Mouse (Mus musculus): ENCODE data around the gene Ntm. TPM values are rescaled to one million over a fixed set of nuclear protein-coding genes. Genes with fewer than 3 reads are reported as not detected.
A peak's percentile ranks its signal among the peaks of the same experiment; 100 is the strongest.

The Ntm gene
- polyA plus RNA-seq, 1 experiment from 2014 or later, result 39.6 TPM

DNA sequence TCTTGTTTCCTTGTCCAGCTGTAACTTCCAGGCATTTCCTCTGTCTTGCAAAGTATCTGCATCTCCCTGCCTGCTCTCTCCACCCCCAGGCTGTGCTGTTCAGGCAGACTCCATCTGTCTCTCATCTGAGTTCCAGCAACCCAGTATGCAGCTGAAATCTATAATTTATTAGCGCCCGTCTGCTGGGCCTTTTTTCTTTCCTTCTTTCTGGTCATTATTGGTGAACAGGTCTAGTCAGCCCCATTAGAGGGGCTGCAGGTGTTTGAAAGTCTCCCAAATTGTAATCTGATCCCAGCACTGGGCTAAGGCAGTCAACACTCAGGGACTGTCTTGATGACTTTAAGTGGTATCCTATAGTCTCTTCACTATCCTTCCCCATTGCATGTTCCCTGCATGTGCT, 352.1 kb downstream of the Ntm start:
- H3K9me3 ChIP-seq, result peaks cover 5% of the 10 kb centered on the region; the same call in 1 of the 2 replicates
- H3K9ac ChIP-seq, result no peak overlapping the region
- WGBS, result 80% methylated on average over 2 of the region's 2 CpGs
- no peak overlapping the region for H3K27ac ChIP-seq (replicated peaks)
- peaks cover 11% of the 10 kb centered on the region; the same call in 1 of the 2 replicates for H3K4me1 ChIP-seq
- no peak overlapping the region for H3K4me3 ChIP-seq
- ATAC-seq (ENCODE audit: extremely low read depth, insufficient number of reproducible peaks, low FRiP score, low TSS enrichment), result no peak
- H3K36me3 ChIP-seq, result no peaks in the 10 kb centered on the region
- H3K4me2 ChIP-seq, result no peak overlapping the region
- no peaks in the 10 kb centered on the region for H3K27me3 ChIP-seq (replicated peaks)

DNA sequence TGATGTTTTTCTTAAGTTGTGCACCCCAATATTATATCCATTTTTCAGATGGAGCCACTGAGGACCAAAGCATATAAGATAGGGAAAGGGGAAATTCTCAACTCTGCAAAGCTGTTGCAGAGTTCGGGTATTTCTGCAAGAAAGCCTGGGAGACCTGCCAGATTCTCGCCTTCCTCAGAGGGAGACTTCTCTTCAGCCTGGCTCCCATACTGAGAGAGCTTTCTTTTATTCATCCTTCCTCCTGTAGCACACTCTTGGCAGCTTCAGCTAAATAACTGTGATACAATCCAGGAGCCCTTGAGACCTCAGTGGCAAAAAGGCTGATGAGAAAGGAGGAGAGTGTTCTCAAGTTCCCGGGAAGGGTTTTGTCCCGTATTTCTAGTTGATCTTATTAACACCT, 365.3 kb downstream of the Ntm start:
- 28% methylated on average over 4 of the region's 4 CpGs for WGBS
- Histone ChIP-seq H3K4me2 (no peak overlapping the region), H3K4me3 (no peak overlapping the region), H3K27ac (replicated peaks) (no peak overlapping the region), H3K36me3 (no peaks in the 10 kb centered on the region), H3K9me3 (no peaks in the 10 kb centered on the region), H3K4me1 (peaks cover 17% of the 10 kb centered on the region), H3K9ac (no peak overlapping the region), H3K27me3 (replicated peaks) (no peaks in the 10 kb centered on the region)
- no peak for ATAC-seq (ENCODE audit: extremely low read depth, insufficient number of reproducible peaks, low FRiP score, low TSS enrichment)

GRCm38 (mm10) chr9:29595321-29595720, 367.6 kb downstream of the Ntm start:
- peak overlapping the region; percentile 28 for H3K4me3 ChIP-seq
- WGBS, result 35% methylated on average over 9 of the region's 9 CpGs
- H3K4me2 ChIP-seq, result peak overlapping the region; percentile 53

GRCm38 (mm10) chr9:29594537-29595294, 368.2 kb downstream of the Ntm start:
- H3K27me3 ChIP-seq (replicated peaks), result no peaks in the 10 kb centered on the region
- H3K4me2 ChIP-seq, result peak overlapping the region; percentile 53
- ATAC-seq (ENCODE audit: extremely low read depth, insufficient number of reproducible peaks, low FRiP score, low TSS enrichment), result no peak
- peak overlapping the region; percentile 28 for H3K4me3 ChIP-seq
- 50% methylated on average over 21 of the region's 21 CpGs for WGBS
- H3K27ac ChIP-seq (replicated peaks), result no peak overlapping the region
- H3K9me3 ChIP-seq, result no peaks in the 10 kb centered on the region
- 0 out of 2 replicates have a peak overlapping the region, but pooled peaks have one; percentile 19 for H3K9ac ChIP-seq
- H3K36me3 ChIP-seq, result no peaks in the 10 kb centered on the region
- H3K4me1 ChIP-seq, result peaks cover 29% of the 10 kb centered on the region

More at GRCm38 (mm10) chr9:29595321-29595720, 367.6 kb downstream of the Ntm start:
- H3K9me3 ChIP-seq, result no peaks in the 10 kb centered on the region
- H3K4me1 ChIP-seq, result peaks cover 24% of the 10 kb centered on the region
- ATAC-seq (ENCODE audit: extremely low read depth, insufficient number of reproducible peaks, low FRiP score, low TSS enrichment), result no peak
- no peak overlapping the region for H3K9ac ChIP-seq
- no peak overlapping the region for H3K27ac ChIP-seq (replicated peaks)
- H3K27me3 ChIP-seq (replicated peaks), result no peaks in the 10 kb centered on the region
- H3K36me3 ChIP-seq, result no peaks in the 10 kb centered on the region

DNA sequence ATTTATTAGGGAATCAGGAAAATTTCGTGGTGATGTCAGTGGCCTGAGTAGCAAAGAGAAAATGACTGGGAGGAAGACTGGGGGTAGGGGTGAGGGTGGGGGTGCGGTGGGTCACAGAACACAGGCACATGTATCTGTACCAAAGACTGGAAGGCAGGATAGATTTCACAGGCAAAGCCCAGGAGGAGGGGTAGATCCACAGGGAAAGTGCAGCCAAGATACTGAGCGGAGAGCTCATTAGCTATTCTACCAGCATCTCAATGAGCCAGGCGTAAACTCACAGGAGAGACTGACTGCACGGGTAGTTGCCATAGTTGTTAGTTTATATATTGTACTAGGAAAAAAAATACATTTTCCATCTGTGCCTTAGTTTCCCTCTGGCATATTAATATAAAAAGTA, 375.6 kb downstream of the Ntm start:
- WGBS, result 71% methylated on average over 5 of the region's 5 CpGs
- Histone ChIP-seq H3K27me3 (replicated peaks) (no peaks in the 10 kb centered on the region), H3K4me2 (no peak overlapping the region), H3K27ac (replicated peaks) (no peak overlapping the region), H3K9me3 (no peaks in the 10 kb centered on the region), H3K9ac (no peak overlapping the region), H3K36me3 (no peaks in the 10 kb centered on the region), H3K4me3 (no peak overlapping the region), H3K4me1 (peaks cover 21% of the 10 kb centered on the region)
- ATAC-seq (ENCODE audit: extremely low read depth, insufficient number of reproducible peaks, low FRiP score, low TSS enrichment), result no peak

DNA sequence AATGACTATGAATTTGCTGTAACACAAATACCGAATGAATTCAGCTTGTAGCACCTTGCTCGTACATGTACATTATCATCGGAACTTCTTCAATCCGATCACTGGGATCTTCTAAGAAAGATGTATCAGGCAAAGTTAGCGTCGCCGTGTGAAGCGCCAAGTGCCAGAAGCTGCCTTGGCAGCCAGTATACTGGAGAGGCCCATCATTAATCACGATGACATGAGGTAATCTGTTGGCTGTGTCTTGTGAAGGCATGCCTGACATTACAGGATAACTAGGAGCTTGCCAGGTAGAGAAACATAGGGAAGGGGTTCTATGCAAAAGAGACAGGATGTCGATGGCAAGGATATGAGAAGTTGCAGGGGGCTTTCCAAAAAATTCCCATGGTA, 376.6 kb downstream of the Ntm start:
- WGBS, result 72% methylated on average over 10 of the region's 10 CpGs
- Histone ChIP-seq H3K4me2 (no peak overlapping the region), H3K27ac (replicated peaks) (no peak overlapping the region), H3K4me3 (no peak overlapping the region), H3K9me3 (no peaks in the 10 kb centered on the region), H3K27me3 (replicated peaks) (no peaks in the 10 kb centered on the region), H3K4me1 (peaks cover 21% of the 10 kb centered on the region), H3K36me3 (no peaks in the 10 kb centered on the region), H3K9ac (no peak overlapping the region)
- no peak for ATAC-seq (ENCODE audit: extremely low read depth, insufficient number of reproducible peaks, low FRiP score, low TSS enrichment)

DNA sequence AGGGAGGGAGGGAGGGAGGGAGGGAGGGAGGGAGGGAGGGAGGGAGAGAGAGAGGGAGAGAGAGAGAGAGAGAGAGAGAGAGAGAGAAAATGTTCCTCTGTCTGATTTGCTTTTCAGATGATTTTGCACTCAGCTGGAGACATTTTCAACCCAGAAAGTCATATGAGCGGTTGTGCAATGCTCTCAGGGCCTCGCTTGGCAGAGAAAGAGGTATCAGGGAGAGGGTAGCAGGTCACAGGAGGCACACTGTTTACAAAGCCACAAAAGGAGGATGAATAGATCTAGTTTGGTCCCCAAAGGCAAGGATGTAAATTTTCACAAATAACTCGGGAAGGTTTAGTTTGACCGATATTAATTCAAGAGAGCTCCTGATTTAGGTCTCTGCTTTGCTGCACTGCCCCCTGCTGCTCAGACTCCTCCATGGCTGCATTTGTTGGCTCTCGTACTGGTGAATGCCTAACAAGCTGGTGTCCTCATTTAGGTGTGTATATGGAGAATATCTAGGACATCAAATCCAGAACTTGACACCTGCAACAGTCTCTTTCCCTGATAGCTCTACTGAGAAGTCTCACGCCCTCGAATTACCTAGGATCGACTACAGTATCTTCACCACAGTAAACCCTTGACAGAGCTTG, 377.1 kb downstream of the Ntm start:
- peaks cover 18% of the 10 kb centered on the region for H3K4me1 ChIP-seq
- 50% methylated on average over 8 of the region's 8 CpGs for WGBS
- H3K27me3 ChIP-seq (replicated peaks), result no peaks in the 10 kb centered on the region
- H3K4me2 ChIP-seq, result no peak overlapping the region
- no peak overlapping the region for H3K4me3 ChIP-seq
- H3K27ac ChIP-seq (replicated peaks), result no peak overlapping the region
- no peaks in the 10 kb centered on the region for H3K36me3 ChIP-seq
- no peak for ATAC-seq (ENCODE audit: extremely low read depth, insufficient number of reproducible peaks, low FRiP score, low TSS enrichment)
- H3K9ac ChIP-seq, result no peak overlapping the region
- no peaks in the 10 kb centered on the region for H3K9me3 ChIP-seq

DNA sequence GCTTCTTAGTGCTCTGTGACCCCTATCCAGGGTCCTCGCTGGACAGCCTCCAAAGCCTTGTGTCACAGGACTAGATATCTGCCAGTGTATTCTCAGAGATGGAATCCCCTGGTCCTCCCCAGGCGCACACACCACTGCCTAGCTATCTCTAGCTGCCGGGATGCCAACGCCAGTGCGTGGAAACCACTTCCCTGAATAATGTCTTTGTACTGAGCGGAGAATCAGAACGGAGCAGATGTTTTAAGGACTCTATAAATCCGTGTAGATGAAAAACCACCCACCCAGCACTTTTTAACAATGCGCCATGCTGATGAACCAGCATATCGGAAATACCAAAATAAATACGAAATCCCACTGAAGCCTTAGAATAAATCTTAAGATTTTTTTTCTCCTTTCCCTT, 384.7 kb downstream of the Ntm start:
- Histone ChIP-seq H3K36me3 (no peaks in the 10 kb centered on the region), H3K9ac (no peak overlapping the region), H3K4me3 (no peak overlapping the region), H3K4me1 (no peaks in the 10 kb centered on the region), H3K27me3 (replicated peaks) (no peaks in the 10 kb centered on the region), H3K9me3 (no peaks in the 10 kb centered on the region), H3K27ac (replicated peaks) (no peak overlapping the region), H3K4me2 (no peak overlapping the region)
- no peak for ATAC-seq (ENCODE audit: extremely low read depth, insufficient number of reproducible peaks, low FRiP score, low TSS enrichment)
- WGBS, result 52% methylated on average over 11 of the region's 11 CpGs

GRCm38 (mm10) chr9:29576051-29576533, 386.8 kb downstream of the Ntm start:
- no peak overlapping the region for H3K4me2 ChIP-seq
- ATAC-seq (ENCODE audit: extremely low read depth, insufficient number of reproducible peaks, low FRiP score, low TSS enrichment), result no peak
- 52% methylated on average over 4 of the region's 4 CpGs for WGBS
- no peak overlapping the region for H3K9ac ChIP-seq
- no peak overlapping the region for H3K27ac ChIP-seq (replicated peaks)
- H3K4me3 ChIP-seq, result no peak overlapping the region
- H3K4me1 ChIP-seq, result no peaks in the 10 kb centered on the region
- no peaks in the 10 kb centered on the region for H3K9me3 ChIP-seq
- H3K27me3 ChIP-seq (replicated peaks), result no peaks in the 10 kb centered on the region
- no peaks in the 10 kb centered on the region for H3K36me3 ChIP-seq

DNA sequence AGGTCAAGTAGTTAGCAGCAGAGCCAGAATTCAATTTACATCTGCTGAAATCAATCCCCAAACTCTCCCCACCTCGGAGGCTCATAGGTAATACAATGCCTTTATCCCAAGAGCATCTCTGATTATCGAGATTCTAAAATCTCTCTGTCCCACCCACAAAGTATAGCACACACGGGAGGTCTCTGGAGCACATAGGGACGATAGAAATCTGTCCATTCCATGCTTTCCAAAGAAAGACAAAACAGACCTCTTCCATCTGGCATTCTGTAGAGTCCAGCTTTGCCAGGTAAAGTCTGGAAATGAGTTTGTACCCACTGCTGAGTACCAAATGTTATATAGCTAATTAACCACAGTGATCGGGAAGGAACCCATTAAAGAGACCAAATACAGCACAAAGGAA, 388.4 kb downstream of the Ntm start:
- Histone ChIP-seq H3K27ac (replicated peaks) (no peak overlapping the region), H3K36me3 (no peaks in the 10 kb centered on the region), H3K4me1 (peaks cover 2% of the 10 kb centered on the region; the same call in 1 of the 2 replicates), H3K4me3 (no peak overlapping the region), H3K4me2 (no peak overlapping the region), H3K9me3 (no peaks in the 10 kb centered on the region), H3K27me3 (replicated peaks) (no peaks in the 10 kb centered on the region), H3K9ac (no peak overlapping the region)
- no peak for ATAC-seq (ENCODE audit: extremely low read depth, insufficient number of reproducible peaks, low FRiP score, low TSS enrichment)
- WGBS, result 72% methylated on average over 5 of the region's 5 CpGs

- 55% methylated on average over 5 of the region's 5 CpGs for WGBS
- Histone ChIP-seq H3K4me1 (peaks cover 7% of the 10 kb centered on the region; the same call in 1 of the 2 replicates), H3K36me3 (no peaks in the 10 kb centered on the region), H3K9me3 (no peaks in the 10 kb centered on the region), H3K9ac (no peak overlapping the region), H3K27ac (replicated peaks) (no peak overlapping the region), H3K4me3 (no peak overlapping the region), H3K27me3 (replicated peaks) (no peaks in the 10 kb centered on the region), H3K4me2 (no peak overlapping the region)
- no peak for ATAC-seq (ENCODE audit: extremely low read depth, insufficient number of reproducible peaks, low FRiP score, low TSS enrichment)
These were observed 394.4 kb downstream of the Ntm start for GRCm38 (mm10) chr9:29568571-29568970.
